In the genomic region with DNA sequence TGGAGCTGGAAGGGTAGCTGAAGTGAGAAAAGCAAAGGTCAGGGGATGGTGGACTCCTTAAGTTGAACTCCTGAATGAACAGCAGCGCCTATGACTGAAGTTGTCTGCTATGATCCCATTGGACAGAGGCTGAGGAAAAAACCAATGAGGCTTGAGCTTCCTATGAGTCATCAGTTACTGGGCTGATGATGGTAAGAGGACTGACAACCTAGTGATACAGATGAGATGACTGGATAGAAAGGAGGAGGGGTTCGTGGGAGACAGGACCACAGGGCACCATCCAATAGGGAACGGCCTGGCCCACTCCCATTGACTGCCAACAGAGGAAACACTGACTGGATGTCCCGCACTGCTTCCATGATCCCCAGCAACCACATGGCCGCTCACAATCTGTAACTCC, we compare ENCODE assay signal across 9 mouse cellular contexts. TPM values are rescaled to one million over a fixed set of nuclear protein-coding genes. Genes with fewer than 3 reads are reported as not detected.
DNase-seq lines count a peak whose midpoint lies in the region; ATAC-seq lines count a peak whose summit lies in the region.
"Had no signal": no experiment of that assay in that cellular context is flagged by ENCODE, and none has a peak within 500 bp of the region (broad histone marks: within the 10 kb centered on the region; RNA-seq: fewer than 3 reads in every experiment).

No protein-coding gene starts in this region.

- no peak overlapping the region for H3K27ac ChIP-seq in hindbrain, embryonic 12.5 days
- no peak overlapping the region for H3K27ac ChIP-seq in midbrain, embryonic 15.5 days
- H3K27ac ChIP-seq: heart, embryonic 13.5 days had no signal

- H3K9ac ChIP-seq in hindbrain, embryonic 12.5 days, result no peak overlapping the region
- H3K9ac ChIP-seq in midbrain, embryonic 15.5 days, result no peak overlapping the region
- H3K9ac ChIP-seq: heart, embryonic 13.5 days had no signal

- peak; percentile 82 for ATAC-seq in hindbrain, embryonic 12.5 days (ENCODE audit: low FRiP score)
- peak; percentile 88 for ATAC-seq in midbrain, embryonic 15.5 days (replicated peaks)

- H3K4me2 ChIP-seq in hindbrain, embryonic 12.5 days (replicated peaks), result no peak overlapping the region
- no peak overlapping the region for H3K4me2 ChIP-seq in midbrain, embryonic 15.5 days
- H3K4me2 ChIP-seq: heart, embryonic 13.5 days had no signal

- intact Hi-C loops in left cerebral cortex, postnatal 10 days (cut with DNase I), result loop anchor here (10.0 kb wide), 1 partner anchor 155 kb away; a partner anchor contains a TSS

- DNase-seq in cerebellum, adult 9-10 months, result peak; percentile 38
- no peak for DNase-seq in cerebellum, adult 11 months
- DNase-seq in B cell, adult 2 months, result peak; percentile 44 to 54
- peak; percentile 57 for DNase-seq in embryo, embryonic 11 days
- DNase-seq in left cerebral cortex, postnatal 10 days (ENCODE audit: extremely low spot score in 1 of 2, low spot score in 2 of 2), result peak; percentile 11 to 72
- no peak for DNase-seq in testis, postnatal 14 days (ENCODE audit: low spot score)

- H3K4me1 ChIP-seq in hindbrain, embryonic 12.5 days, result peaks cover 11% of the 10 kb centered on the region
- peaks cover 12% of the 10 kb centered on the region for H3K4me1 ChIP-seq in midbrain, embryonic 15.5 days

- H3K27me3 ChIP-seq in hindbrain, embryonic 12.5 days, result peaks cover 20% of the 10 kb centered on the region
- H3K27me3 ChIP-seq in midbrain, embryonic 15.5 days (replicated peaks), result peaks cover 10% of the 10 kb centered on the region

- no peak overlapping the region for H3K4me3 ChIP-seq in hindbrain, embryonic 12.5 days
- H3K4me3 ChIP-seq in midbrain, embryonic 15.5 days, result no peak overlapping the region
- H3K4me3 ChIP-seq: heart, embryonic 13.5 days had no signal

- H3K36me3 ChIP-seq in hindbrain, embryonic 12.5 days, result no peaks in the 10 kb centered on the region
- H3K36me3 ChIP-seq in midbrain, embryonic 15.5 days (replicated peaks), result no peaks in the 10 kb centered on the region
- H3K36me3 ChIP-seq: heart, embryonic 13.5 days had no signal

- 15% methylated on average over 5 of the region's 5 CpGs for WGBS in hindbrain, embryonic 12.5 days
- 16% methylated on average over 5 of the region's 5 CpGs for WGBS in midbrain, embryonic 15.5 days

- H3K9me3 ChIP-seq in hindbrain, embryonic 12.5 days (replicated peaks), result no peaks in the 10 kb centered on the region
- no peaks in the 10 kb centered on the region for H3K9me3 ChIP-seq in midbrain, embryonic 15.5 days
- H3K9me3 ChIP-seq: heart, embryonic 13.5 days had no signal

RNA-seq across cellular contexts. Expression of a gene that starts 12.5 kb away (rescaled TPM):
- polyA plus RNA-seq in hindbrain, embryonic 12.5 days (2016; fragmentation: Nextera tagmentation; extraction: Ambion mirVana), result 0.29 and 0.39 TPM in 2 replicates
- under 1 TPM in 1 of 2 experiments, not detected in 1; 0.55 TPM for total RNA-seq in left cerebral cortex, postnatal 10 days (2021)
- not detected in 2 replicates for polyA plus RNA-seq in midbrain, embryonic 15.5 days (2015; fragmentation: Nextera tagmentation; extraction: Ambion mirVana)

RNA-seq across cellular contexts. Expression of a gene that starts 39.7 kb away (rescaled TPM):
- polyA plus RNA-seq in hindbrain, embryonic 12.5 days (2016; fragmentation: Nextera tagmentation; extraction: Ambion mirVana), result 13.1 and 14.2 TPM in 2 replicates
- 10 to 100 TPM; 26.6 to 27.7 TPM for total RNA-seq in left cerebral cortex, postnatal 10 days (2021)
- 17.2 and 18.8 TPM in 2 replicates for polyA plus RNA-seq in midbrain, embryonic 15.5 days (2015; fragmentation: Nextera tagmentation; extraction: Ambion mirVana)

RNA-seq across cellular contexts. Expression of a gene that starts 40.4 kb away (rescaled TPM):
- polyA plus RNA-seq in hindbrain, embryonic 12.5 days (2016; fragmentation: Nextera tagmentation; extraction: Ambion mirVana), result 7.8 and 18.0 TPM in 2 replicates
- total RNA-seq in left cerebral cortex, postnatal 10 days (2021), result 10 to 100 TPM; 12.2 to 14.3 TPM
- 3.2 and 4.8 TPM in 2 replicates for polyA plus RNA-seq in midbrain, embryonic 15.5 days (2015; fragmentation: Nextera tagmentation; extraction: Ambion mirVana)

RNA-seq across cellular contexts. Expression of a gene that starts 42.8 kb away (rescaled TPM):
- 137 and 151 TPM in 2 replicates for polyA plus RNA-seq in hindbrain, embryonic 12.5 days (2016; fragmentation: Nextera tagmentation; extraction: Ambion mirVana)
- 100 to 1,000 TPM; 266 to 271 TPM for total RNA-seq in left cerebral cortex, postnatal 10 days (2021)
- 137 and 140 TPM in 2 replicates for polyA plus RNA-seq in midbrain, embryonic 15.5 days (2015; fragmentation: Nextera tagmentation; extraction: Ambion mirVana)

RNA-seq across cellular contexts. Expression of a gene that starts 48.0 kb away (rescaled TPM):
- polyA plus RNA-seq in hindbrain, embryonic 12.5 days (2016; fragmentation: Nextera tagmentation; extraction: Ambion mirVana), result 64.9 and 68.3 TPM in 2 replicates
- total RNA-seq in left cerebral cortex, postnatal 10 days (2021), result 10 to 100 TPM; 74.8 to 78.7 TPM
- 64.7 and 65.5 TPM in 2 replicates for polyA plus RNA-seq in midbrain, embryonic 15.5 days (2015; fragmentation: Nextera tagmentation; extraction: Ambion mirVana)

Comparison
In these comparisons a context has a peak if more than half of its experiments do, and no peak if none do; other contexts are left out.
1. DNase-seq: peak in cerebellum, adult 9-10 months (single experiment), B cell, adult 2 months (2 of 2), embryo, embryonic 11 days (single experiment) and left cerebral cortex, postnatal 10 days (2 of 2); none in cerebellum, adult 11 months (single experiment) and testis, postnatal 14 days (single experiment).